Mouse (Mus musculus) hematopoietic stem cell, adult 5-6 weeks (primary cell): Measurements from ENCODE around the gene Tmub1. TPM values are rescaled to one million over a fixed set of nuclear protein-coding genes. Genes with fewer than 3 reads are reported as not detected.

Experiments used
- ATAC-seq, 2 experiments: fragments of 125-278 bp in 1 of 2; replicated peaks in 1 of 2; 2 replicates each; pipeline ENCODE4 v1.8.0; 2016 to 2017; ENCODE audit warnings: inconsistent platforms in 2 of 2, mild to moderate bottlenecking in 2 of 2, moderate number of reproducible peaks in 2 of 2, low read depth in 1 of 2, moderate TSS enrichment in 1 of 2; ENCODE audit not compliant: low FRiP score in 2 of 2, poor library complexity in 2 of 2, severe bottlenecking in 2 of 2, insufficient read depth in 1 of 2, low TSS enrichment in 1 of 2
- total RNA-seq: library from RNA; stranded (forward); fragments of 172-1452, 232-1000 nt; gene quantifications from 2 replicates; pipeline ENCODE4 v1.2.3, GENCODE M21; 2017

The Tmub1 gene
- 16.1 and 16.3 TPM in 2 replicates for total RNA-seq

DNA sequence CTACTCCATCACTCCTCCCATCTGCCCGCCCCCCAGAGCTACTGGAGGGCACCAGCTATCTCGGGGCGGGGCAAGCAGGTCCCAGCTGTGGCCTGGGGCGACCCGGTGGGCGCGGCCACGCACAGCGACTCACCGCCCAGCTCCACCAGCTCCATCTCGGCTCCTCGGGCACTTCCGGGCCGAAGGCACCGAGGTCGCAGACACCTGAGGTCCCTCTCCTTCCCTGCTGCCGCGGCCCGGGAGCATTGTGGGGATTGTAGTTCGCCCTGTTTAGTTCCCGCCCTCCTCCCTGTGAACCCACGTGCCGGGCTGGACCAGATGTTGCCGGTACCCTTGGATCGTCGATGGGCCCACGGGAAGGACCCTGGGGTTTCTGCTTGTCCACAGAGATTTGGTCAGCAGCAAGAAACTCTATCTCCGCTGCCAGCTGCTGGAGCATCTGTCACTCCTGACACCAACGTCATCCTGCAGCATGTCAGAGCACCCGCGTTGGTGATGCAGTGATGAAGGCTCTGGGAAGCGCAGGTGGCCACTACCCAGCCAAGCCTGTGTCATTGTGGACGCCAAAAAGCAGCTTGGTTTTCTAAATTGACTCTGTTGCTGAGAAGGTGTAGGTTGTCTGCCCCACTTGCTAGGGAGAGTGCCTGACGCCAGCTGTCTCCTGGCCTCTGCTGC is at the start of gene Tmub1:
Tmub1 (minus strand) TSS at position 231 of the 675 bp plus-strand sequence.
- peak; percentile 52 to 67 for ATAC-seq

- ATAC-seq: no peak
Observed at GRCm38 (mm10) chr5:24496756-24497155, 49.1 kb upstream of the Tmub1 start.

GRCm38 (mm10) chr5:24495019-24495418 is 47.4 kb upstream of the Tmub1 start:
- no peak for ATAC-seq

DNA sequence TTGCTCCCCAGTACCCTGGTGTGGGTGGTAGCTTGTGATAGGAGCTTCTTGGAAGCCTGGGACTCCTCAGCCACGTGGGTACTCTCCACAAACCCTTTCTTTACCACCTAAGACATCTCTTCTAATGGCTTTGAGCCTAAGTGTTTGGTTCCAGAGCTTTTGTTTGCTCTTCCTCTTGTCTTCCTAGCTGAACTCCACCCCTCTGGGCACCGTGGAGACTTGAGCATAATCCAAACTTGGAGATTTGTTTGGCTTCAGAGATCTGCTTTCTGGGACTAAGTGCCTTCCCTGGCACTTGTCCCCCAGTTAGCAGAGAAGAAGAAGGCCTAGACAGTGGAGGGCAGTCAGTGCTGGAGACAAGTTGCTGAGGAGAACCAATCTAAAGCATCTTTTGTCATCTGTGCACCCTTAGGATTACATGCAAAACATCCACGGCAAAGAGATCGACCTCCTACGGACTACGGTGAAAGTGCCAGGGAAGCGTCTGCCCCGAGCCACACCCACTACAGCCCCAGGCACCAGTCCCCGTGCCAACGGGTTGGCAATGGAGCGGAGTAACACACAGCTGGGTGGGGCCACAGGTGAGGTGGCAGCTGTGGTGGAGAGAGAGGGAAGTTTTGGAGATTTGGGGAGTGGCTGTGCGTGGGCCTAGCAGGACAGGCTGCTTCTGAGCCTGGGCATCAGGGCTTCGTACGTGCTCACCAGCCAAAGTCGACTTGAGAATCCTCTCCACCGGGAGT is 45.1 kb upstream of the Tmub1 start:
- no peak for ATAC-seq

GRCm38 (mm10) chr5:24490413-24490920 is 42.8 kb upstream of the Tmub1 start:
- no peak for ATAC-seq

GRCm38 (mm10) chr5:24486738-24487137 is 39.1 kb upstream of the Tmub1 start:
- ATAC-seq: no peak

DNA sequence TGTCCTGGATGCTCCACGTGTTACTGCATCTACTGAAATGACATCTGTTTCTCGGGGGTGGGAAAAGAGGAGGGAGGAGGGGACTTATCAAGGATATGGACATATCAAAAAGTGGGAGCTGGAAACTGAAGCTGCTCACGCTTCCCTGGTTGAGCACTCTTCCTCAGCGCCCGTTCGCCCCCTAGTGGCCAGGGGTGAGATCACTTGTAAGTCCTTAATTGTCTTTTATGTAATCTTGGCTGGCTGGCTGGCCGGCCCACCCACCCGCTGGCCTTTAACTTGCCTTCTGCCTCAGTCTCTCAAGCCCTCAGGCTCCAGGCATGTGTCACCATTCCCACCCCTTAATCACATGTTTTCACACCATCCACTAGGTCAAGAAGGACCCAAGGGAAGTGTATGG is 38.4 kb upstream of the Tmub1 start:
- peak; percentile 29 to 55; a peak in 3 of 4 replicates for ATAC-seq

DNA sequence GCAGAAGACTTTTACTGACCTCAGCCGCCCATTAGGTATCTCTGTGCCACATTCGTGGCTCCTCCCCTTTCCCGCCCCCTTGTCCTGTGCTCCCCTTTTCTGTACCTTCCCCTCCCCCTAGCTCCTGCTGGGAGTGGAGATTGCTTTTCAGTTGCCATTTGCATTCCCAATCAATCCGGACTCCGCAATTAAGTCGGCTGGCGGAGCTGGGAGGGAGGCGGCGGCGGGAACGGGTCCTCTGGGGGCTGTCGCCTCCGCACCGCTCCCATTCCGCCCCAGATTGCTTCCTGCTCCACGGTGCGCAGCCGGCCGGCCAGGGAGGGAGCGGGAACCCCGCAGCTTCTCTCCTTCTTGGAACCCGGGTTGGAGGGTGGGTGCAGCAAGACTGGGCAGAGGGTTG is 37.3 kb upstream of the Tmub1 start:
- no peak for ATAC-seq

GRCm38 (mm10) chr5:24483326-24483725 is 35.7 kb upstream of the Tmub1 start:
- ATAC-seq: peak; percentile 70 to 71

DNA sequence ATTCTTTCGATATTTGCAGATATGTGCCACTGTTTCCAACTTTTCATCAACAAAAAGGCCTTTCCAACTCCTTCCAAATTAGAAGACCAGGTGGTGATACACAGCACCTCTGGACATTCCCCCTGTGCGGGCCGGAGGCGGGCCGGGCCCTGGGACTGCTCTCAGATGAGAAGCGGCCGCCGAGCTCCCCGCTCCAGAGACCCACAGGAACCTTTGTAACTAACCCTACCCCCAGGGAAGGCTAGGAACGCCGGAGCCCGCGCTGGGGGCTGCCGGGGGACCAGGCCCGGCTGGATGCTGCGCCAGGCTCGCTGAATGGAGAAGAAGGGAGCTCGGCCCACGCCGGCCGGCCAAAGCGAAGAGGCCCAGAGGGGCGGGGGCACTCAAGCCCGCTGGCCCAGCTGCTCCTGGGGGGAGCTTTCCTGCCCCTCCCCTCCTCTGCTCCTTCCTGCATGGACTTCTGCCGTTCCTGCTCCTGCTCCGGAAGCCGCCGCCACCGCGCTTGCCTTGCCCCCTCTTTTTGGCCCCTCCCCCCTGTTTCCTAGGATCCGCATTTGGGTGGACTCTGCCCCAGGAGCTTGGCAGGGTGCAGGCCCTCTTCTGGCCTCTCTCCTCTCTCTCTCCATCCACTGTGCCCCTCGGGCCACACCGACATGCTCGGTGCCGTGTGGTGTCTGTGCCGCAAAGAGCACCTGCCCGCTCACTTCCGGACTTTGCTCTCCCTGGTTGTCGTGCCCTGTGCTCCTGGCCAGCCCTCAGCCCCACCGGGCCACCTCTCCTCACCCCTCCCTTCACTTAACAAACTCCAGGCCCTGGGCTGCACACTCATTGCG is 34.8 kb upstream of the Tmub1 start:
- no peak for ATAC-seq

DNA sequence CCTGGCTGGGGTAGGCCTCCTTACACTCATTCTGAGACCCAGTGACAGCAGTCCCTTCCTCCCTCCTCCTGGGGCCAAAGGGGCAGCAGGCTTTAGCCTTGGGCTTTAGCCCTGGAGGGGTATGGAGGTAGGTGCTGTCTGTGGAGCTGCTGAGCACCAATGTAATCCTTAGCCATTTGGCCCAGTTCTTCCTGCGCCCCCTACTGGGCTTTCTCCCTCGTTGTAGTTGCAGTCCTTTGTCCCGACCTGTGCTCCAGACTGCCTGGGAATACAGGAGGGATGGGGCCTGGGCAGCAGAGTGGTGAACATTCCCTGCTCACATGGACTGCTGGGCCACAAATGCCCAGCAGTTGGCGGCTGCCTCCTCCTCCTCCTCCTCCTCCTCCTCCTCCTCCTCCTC is 34.0 kb upstream of the Tmub1 start:
- ATAC-seq: no peak

DNA sequence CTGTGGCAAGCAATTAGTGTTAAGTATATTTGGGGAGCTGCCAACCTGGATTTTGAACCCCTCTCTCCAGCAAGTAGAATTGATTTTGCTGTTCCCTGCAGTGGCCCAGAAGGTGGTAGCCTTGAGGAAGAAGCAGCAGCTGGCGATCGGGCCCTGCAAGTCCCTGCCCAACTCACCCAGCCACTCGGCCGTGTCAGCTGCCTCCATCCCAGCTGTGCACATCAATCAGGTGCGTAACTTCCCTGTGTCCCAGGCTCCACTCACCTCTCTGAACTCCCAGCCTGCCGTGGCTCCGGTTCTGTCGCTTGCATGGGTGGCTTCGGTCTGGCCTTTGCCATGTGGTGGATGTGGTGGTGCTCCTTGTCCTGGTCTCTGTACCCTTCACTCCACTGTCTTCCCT is 30.3 kb upstream of the Tmub1 start:
- ATAC-seq: no peak

DNA sequence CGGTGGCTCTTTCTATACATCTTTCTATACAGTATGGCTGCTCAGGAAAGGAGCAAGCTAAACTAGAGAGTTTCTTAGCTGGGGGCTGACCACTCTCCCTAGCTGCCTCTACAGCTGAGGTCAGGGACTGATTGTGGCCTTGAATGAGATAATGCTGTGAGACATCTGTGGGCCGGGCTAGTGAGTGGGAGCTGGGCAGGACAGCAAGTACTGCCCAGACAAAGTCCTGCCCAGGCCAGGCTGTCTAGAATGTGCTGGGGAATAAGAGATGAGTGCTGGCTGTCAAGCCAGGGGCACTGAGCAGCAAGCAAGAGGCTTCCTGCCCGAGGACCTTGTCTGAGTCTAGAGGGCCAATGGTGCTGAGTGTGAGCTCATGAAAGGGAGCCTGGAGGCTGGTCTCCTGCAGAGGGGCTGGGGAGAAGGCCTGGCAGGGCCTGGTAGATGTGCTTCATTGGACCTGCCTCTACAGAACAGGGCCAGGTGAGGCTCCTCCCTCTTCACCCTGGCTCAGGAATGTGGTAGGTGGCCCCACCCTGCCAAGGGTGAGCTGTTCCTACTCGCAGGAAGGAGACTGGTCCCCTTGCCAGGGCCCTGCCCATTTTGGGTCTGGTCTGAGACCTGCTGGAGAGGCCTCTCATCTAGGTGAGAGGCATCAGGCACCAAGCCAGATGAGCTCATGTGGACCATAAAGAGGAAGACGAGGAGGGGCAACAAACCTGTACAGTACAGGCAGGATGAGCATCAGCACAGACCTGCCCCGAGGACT is 28.0 kb upstream of the Tmub1 start:
- ATAC-seq: no peak

- peak in 1 of 2 experiments; percentile 51; a peak in 2 of 4 replicates for ATAC-seq
Observed at GRCm38 (mm10) chr5:24474723-24475261, 27.1 kb upstream of the Tmub1 start.

DNA sequence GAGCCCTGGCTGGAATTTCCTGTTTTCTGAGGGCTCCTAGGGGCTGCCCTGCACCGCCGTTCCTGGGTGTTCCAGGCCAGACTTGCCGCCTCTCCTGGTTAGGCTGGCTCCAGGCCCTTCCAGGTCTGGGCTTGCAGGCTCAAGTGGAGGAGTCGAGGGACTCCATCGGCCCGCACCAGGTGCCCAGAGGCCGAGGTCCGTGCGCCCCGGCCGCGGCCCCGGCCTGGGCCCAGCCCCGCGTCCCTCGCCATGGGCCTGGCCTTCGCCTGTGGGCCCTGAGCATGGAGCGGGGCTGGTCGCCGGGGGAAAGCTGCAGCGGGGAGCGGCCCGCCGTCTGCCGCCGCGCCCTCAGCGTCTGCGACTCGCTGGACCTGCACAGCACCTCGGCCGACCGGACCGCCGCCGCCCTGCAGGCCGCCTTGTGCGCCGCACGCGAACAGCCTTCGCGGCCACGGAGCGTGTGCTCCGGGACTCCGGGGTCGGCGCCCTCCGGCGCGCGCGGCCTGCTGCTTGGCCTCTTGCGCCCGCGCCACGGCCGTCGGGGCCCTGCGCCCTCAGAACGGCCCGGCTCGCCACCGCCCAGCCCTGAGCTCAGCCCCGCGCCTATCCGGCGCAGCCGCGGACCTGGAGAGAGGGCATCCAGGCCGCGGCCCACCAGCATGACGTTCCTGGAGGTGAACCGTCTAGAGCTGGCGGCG is 26.5 kb upstream of the Tmub1 start:
- ATAC-seq: no peak

DNA sequence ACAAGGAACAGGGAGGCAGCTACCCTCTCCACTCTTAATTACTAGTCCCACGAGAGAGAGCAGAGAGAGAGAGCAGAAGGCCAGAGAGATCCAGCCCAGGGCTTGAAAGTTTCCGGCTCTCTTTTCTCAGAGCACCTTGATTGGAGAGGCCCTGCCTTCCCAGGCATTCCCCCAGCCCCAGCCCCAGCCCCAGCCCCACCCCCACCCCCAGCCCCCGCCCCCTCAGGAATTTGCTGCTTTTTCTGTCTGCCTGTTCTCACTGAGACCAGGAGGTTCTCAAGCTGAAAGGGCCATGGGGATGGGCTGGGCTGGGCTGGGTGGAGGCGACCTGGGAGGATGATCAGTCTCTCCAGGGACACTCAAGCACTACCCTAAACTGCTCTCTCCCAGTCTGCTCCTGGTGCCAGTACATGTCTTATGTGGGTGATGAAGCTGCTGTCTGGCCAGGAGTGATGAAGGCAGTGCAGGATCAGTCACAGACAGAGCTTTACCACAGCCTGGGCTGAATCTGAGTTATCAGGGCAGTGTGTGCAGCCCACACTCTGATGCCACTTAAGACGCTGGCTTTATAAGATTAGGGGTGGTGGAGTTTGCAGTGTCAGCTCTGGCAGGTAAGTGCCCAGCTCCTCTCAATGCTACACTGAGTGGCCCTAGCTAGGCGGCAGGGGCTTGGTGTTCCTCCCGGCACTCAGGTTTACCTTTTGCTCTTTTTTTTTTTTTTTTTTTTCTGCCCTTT is 25.4 kb upstream of the Tmub1 start:
- ATAC-seq: no peak
